Mouse (Mus musculus) midbrain, embryonic 14.5 days (tissue): Measurements from ENCODE around the gene Fam102b. TPM values are rescaled to one million over a fixed set of nuclear protein-coding genes. Genes with fewer than 3 reads are reported as not detected.

ENCODE experiments used
- ATAC-seq: fragments of 200-750 bp; cut with Nextera tagmentation; 2 replicates; pipeline ENCODE4 v1.8.0; 2017; ENCODE audit warnings: moderate number of reproducible peaks, moderate library complexity; ENCODE audit not compliant: low FRiP score, low TSS enrichment
- DNase-seq: peaks from one replicate; pipeline ENCODE4 v3.0.0-alpha.2; 2015
- H3K27ac ChIP-seq: fragments of 300-500 bp; sonication (generic); replicated peaks from 2 replicates; pipeline ENCODE4 v1.5.1; 2014; ENCODE audit warnings: mild to moderate bottlenecking, low read depth, low read length, moderate library complexity
- H3K27me3 ChIP-seq: fragments of 300-500 bp; sonication (generic); 2 replicates; pipeline ENCODE4 v1.6.1; 2014; ENCODE audit warnings: low read length, control low read depth, mixed read lengths; ENCODE audit not compliant: control insufficient read depth, insufficient read depth
- H3K36me3 ChIP-seq: fragments of 300-500 bp; sonication (generic); 2 replicates; pipeline ENCODE4 v1.6.1; 2014; ENCODE audit warnings: low read length, control low read depth; ENCODE audit not compliant: control insufficient read depth, insufficient read depth
- H3K4me1 ChIP-seq: fragments of 300-500 bp; sonication (generic); 2 replicates; pipeline ENCODE4 v1.6.1; 2014; ENCODE audit warnings: mild to moderate bottlenecking, antibody characterized with exemption, low read length, control low read depth; ENCODE audit not compliant: control insufficient read depth, insufficient read depth
- H3K4me2 ChIP-seq: fragments of 300-500 bp; sonication (generic); 2 replicates; pipeline ENCODE4 v1.6.1; 2014; ENCODE audit warnings: mild to moderate bottlenecking, low read length, moderate library complexity
- H3K4me3 ChIP-seq: fragments of 300-500 bp; sonication (generic); replicated peaks from 2 replicates; pipeline ENCODE4 v1.5.1; 2014; ENCODE audit warnings: low read depth, low read length
- H3K9ac ChIP-seq: fragments of 300-500 bp; sonication (generic); replicated peaks from 2 replicates; pipeline ENCODE4 v1.6.1; 2014; ENCODE audit warnings: mild to moderate bottlenecking, low read length, moderate library complexity
- H3K9me3 ChIP-seq: fragments of 300-500 bp; sonication (generic); 2 replicates; pipeline ENCODE4 v1.6.1; 2016; ENCODE audit warnings: low read length, control low read depth, mixed read lengths; ENCODE audit not compliant: control insufficient read depth
- WGBS: fragments of 180-500 bp; shearing (Covaris S2); extraction: QIAGEN DNeasy Blood & Tissue Kit; methylation state at CpG from one replicate; pipeline ENCODE4 v1.1.7; 2014; 5-methylcytosine and 5-hydroxymethylcytosine counted together
- polyA plus RNA-seq: library from polyadenylated mRNA; unstranded; fragments of >200 nt; fragmentation: Nextera tagmentation; extraction: Ambion mirVana; gene quantifications from 2 replicates; pipeline ENCODE4 v1.2.1, GENCODE M21; 2014

The Fam102b gene
- polyA plus RNA-seq, 1 experiment from 2014 or later, result 19.6 TPM

- DNase-seq, result no peak
- no peak for ATAC-seq
- WGBS, result 88% methylated on average over 4 of the region's 4 CpGs
- no peaks in the 10 kb centered on the region for H3K4me1 ChIP-seq
- H3K27ac ChIP-seq, result no peak overlapping the region
- H3K4me2 ChIP-seq, result no peak overlapping the region
- H3K36me3 ChIP-seq, result no peaks in the 10 kb centered on the region
- H3K9me3 ChIP-seq, result no peaks in the 10 kb centered on the region
- H3K27me3 ChIP-seq, result no peaks in the 10 kb centered on the region
- no peak overlapping the region for H3K9ac ChIP-seq
- no peak overlapping the region for H3K4me3 ChIP-seq
Observed at GRCm38 (mm10) chr3:109040908-109041307, 13.5 kb upstream of the Fam102b start.

GRCm38 (mm10) chr3:109034411-109034810, 7.0 kb upstream of the Fam102b start:
- Histone ChIP-seq H3K27ac (no peak overlapping the region), H3K9ac (no peak overlapping the region), H3K27me3 (no peaks in the 10 kb centered on the region), H3K4me1 (no peaks in the 10 kb centered on the region), H3K36me3 (no peaks in the 10 kb centered on the region), H3K4me3 (no peak overlapping the region), H3K4me2 (no peak overlapping the region), H3K9me3 (no peaks in the 10 kb centered on the region)
- DNase-seq, result no peak
- WGBS, result 84% methylated on average over 1 of the region's 1 CpGs
- ATAC-seq, result no peak

GRCm38 (mm10) chr3:109032306-109032705, 4.9 kb upstream of the Fam102b start:
- no peak overlapping the region for H3K27ac ChIP-seq
- 70% methylated on average over 2 of the region's 2 CpGs for WGBS
- H3K4me1 ChIP-seq, result no peaks in the 10 kb centered on the region
- no peak overlapping the region for H3K9ac ChIP-seq
- no peaks in the 10 kb centered on the region for H3K9me3 ChIP-seq
- H3K27me3 ChIP-seq, result no peaks in the 10 kb centered on the region
- H3K36me3 ChIP-seq, result no peaks in the 10 kb centered on the region
- no peak overlapping the region for H3K4me2 ChIP-seq
- H3K4me3 ChIP-seq, result no peak overlapping the region
- DNase-seq (no peak), ATAC-seq (no peak)

- no peaks in the 10 kb centered on the region for H3K9me3 ChIP-seq
- no peak for ATAC-seq
- no peak overlapping the region for H3K4me2 ChIP-seq
- no peaks in the 10 kb centered on the region for H3K36me3 ChIP-seq
- no peak overlapping the region for H3K9ac ChIP-seq
- WGBS, result 89% methylated on average over 3 of the region's 3 CpGs
- no peak overlapping the region for H3K4me3 ChIP-seq
- no peak for DNase-seq
- H3K27me3 ChIP-seq, result no peaks in the 10 kb centered on the region
- no peak overlapping the region for H3K27ac ChIP-seq
- H3K4me1 ChIP-seq, result peaks cover 2% of the 10 kb centered on the region
Observed at GRCm38 (mm10) chr3:109031626-109032025, 4.2 kb upstream of the Fam102b start.

GRCm38 (mm10) chr3:109030817-109031216, 3.4 kb upstream of the Fam102b start:
- 33% methylated on average over 6 of the region's 6 CpGs for WGBS
- ATAC-seq, result no peak
- no peak overlapping the region for H3K9ac ChIP-seq
- no peak overlapping the region for H3K27ac ChIP-seq
- peaks cover 7% of the 10 kb centered on the region for H3K4me1 ChIP-seq
- H3K27me3 ChIP-seq, result no peaks in the 10 kb centered on the region
- H3K36me3 ChIP-seq, result no peaks in the 10 kb centered on the region
- DNase-seq, result no peak
- H3K4me3 ChIP-seq, result no peak overlapping the region
- no peak overlapping the region for H3K4me2 ChIP-seq
- H3K9me3 ChIP-seq, result no peaks in the 10 kb centered on the region

GRCm38 (mm10) chr3:109029661-109030060, 2.3 kb upstream of the Fam102b start:
- H3K27ac ChIP-seq, result no peak overlapping the region
- peaks cover 17% of the 10 kb centered on the region for H3K4me1 ChIP-seq
- no peak overlapping the region for H3K4me3 ChIP-seq
- no peak overlapping the region for H3K4me2 ChIP-seq
- no peaks in the 10 kb centered on the region for H3K27me3 ChIP-seq
- 50% methylated on average over 5 of the region's 5 CpGs for WGBS
- no peak overlapping the region for H3K9ac ChIP-seq
- no peaks in the 10 kb centered on the region for H3K9me3 ChIP-seq
- DNase-seq, result no peak
- ATAC-seq, result no peak
- no peaks in the 10 kb centered on the region for H3K36me3 ChIP-seq

GRCm38 (mm10) chr3:109026991-109027470, 376 bp downstream of the Fam102b start:
- Histone ChIP-seq H3K9me3 (no peaks in the 10 kb centered on the region), H3K9ac (peak overlapping the region; percentile 83), H3K4me2 (peak overlapping the region; percentile 73), H3K27me3 (no peaks in the 10 kb centered on the region), H3K4me1 (peaks cover 30% of the 10 kb centered on the region), H3K36me3 (no peaks in the 10 kb centered on the region), H3K27ac (peak overlapping the region; percentile 85), H3K4me3 (peak overlapping the region; percentile 66)
- under 1% methylated on average over 51 of the region's 51 CpGs for WGBS
- ATAC-seq, result peak; percentile 83
- peak; percentile 75 for DNase-seq

- Histone ChIP-seq H3K27me3 (no peaks in the 10 kb centered on the region), H3K9ac (peak overlapping the region; percentile 83), H3K9me3 (no peaks in the 10 kb centered on the region), H3K4me2 (peak overlapping the region; percentile 73), H3K36me3 (no peaks in the 10 kb centered on the region), H3K4me3 (peak overlapping the region; percentile 66), H3K4me1 (peaks cover 30% of the 10 kb centered on the region), H3K27ac (peak overlapping the region; percentile 85)
- DNase-seq (peak; percentile 61), ATAC-seq (0 out of 2 replicates have a peak, but pooled peaks have one; percentile 0)
- 8% methylated on average over 15 of the region's 15 CpGs for WGBS
Observed at GRCm38 (mm10) chr3:109026462-109026990, 881 bp downstream of the Fam102b start.

- ATAC-seq, result peak; percentile 15; the same call in 1 of the 2 replicates
- H3K9me3 ChIP-seq, result no peaks in the 10 kb centered on the region
- no peak overlapping the region for H3K27ac ChIP-seq
- H3K36me3 ChIP-seq, result no peaks in the 10 kb centered on the region
- no peaks in the 10 kb centered on the region for H3K27me3 ChIP-seq
- peak; percentile 91 for DNase-seq
- peak overlapping the region; percentile 73 for H3K4me2 ChIP-seq
- peaks cover 33% of the 10 kb centered on the region for H3K4me1 ChIP-seq
- H3K4me3 ChIP-seq, result peak overlapping the region; percentile 66
- H3K9ac ChIP-seq, result no peak overlapping the region
- 13% methylated on average over 16 of the region's 16 CpGs for WGBS
Observed at GRCm38 (mm10) chr3:109025579-109025978, 1.8 kb downstream of the Fam102b start.
